Mouse (Mus musculus) testis, adult 2 months (tissue): ENCODE measurements around the gene Ppp1r12b.

Experiments used
- CTCF ChIP-seq: fragments of 200-500 bp; IDR thresholded peaks from 2 replicates; pipeline ENCODE4 v1.5.1; 2012; ENCODE audit warnings: low read depth, mild to moderate bottlenecking, inconsistent platforms, low read length, moderate library complexity; ENCODE audit not compliant: control insufficient read depth, insufficient read depth, insufficient replicate concordance
- POLR2A ChIP-seq: fragments of 200-500 bp; IDR thresholded peaks from 2 replicates; pipeline ENCODE4 v1.6.1; 2012; ENCODE audit warnings: low read depth, mild to moderate bottlenecking, inconsistent platforms, low read length, moderate library complexity; ENCODE audit not compliant: control insufficient read depth

DNA sequence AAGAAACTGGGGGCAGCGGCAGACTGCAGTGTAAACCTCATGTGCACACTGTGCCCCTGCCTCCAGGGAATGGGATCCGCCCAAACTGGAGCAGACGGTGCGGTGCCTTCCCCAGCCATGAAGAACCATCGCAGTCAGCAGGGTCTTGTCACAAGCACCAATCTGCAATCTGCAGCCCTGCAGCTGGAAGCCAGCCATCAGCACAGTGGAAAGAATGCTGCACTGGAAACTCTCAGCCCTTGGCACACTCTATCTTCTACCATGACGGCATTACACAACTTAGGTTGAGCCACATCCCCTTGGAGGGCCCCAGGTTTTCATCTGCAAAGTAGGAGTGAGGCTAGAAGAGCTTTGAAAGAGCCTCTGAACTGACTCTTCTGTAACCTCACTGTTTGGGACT lies 139.1 kb downstream of the Ppp1r12b start:
- TF ChIP-seq POLR2A (no peak), CTCF (no peak)
